Mouse (Mus musculus) lung, embryonic 15.5 days (tissue): ENCODE data around the gene Acbd4. TPM values are rescaled to one million over a fixed set of nuclear protein-coding genes. Genes with fewer than 3 reads are reported as not detected.

ENCODE experiments used
- ATAC-seq: fragments of 200-750 bp; cut with Nextera tagmentation; 2 replicates; pipeline ENCODE4 v1.8.0; 2017; ENCODE audit warnings: moderate number of reproducible peaks, borderline replicate concordance; ENCODE audit not compliant: low FRiP score, low TSS enrichment; ENCODE audit errors: extremely low read depth
- H3K27ac ChIP-seq: fragments of 300-500 bp; sonication (generic); 2 replicates; pipeline ENCODE4 v1.5.1; 2015; ENCODE audit warnings: moderate library complexity, mild to moderate bottlenecking, inconsistent platforms
- H3K27me3 ChIP-seq: fragments of 300-500 bp; sonication (generic); 2 replicates; pipeline ENCODE4 v1.6.1; 2015; ENCODE audit warnings: inconsistent platforms
- H3K36me3 ChIP-seq: fragments of 300-500 bp; sonication (generic); 2 replicates; pipeline ENCODE4 v1.6.1; 2015; ENCODE audit warnings: inconsistent platforms
- H3K4me1 ChIP-seq: fragments of 300-500 bp; sonication (generic); 2 replicates; pipeline ENCODE4 v1.6.1; 2015; ENCODE audit warnings: inconsistent platforms
- H3K4me2 ChIP-seq: fragments of 300-500 bp; sonication (generic); 2 replicates; pipeline ENCODE4 v1.6.1; 2015; ENCODE audit warnings: inconsistent platforms, mild to moderate bottlenecking, moderate library complexity
- H3K4me3 ChIP-seq: fragments of 300-500 bp; sonication (generic); 2 replicates; pipeline ENCODE4 v1.5.1; 2015; ENCODE audit warnings: mild to moderate bottlenecking, inconsistent platforms
- H3K9ac ChIP-seq: fragments of 300-500 bp; sonication (generic); 2 replicates; pipeline ENCODE4 v1.6.1; 2015; ENCODE audit warnings: inconsistent platforms
- H3K9me3 ChIP-seq: fragments of 300-500 bp; sonication (generic); 2 replicates; pipeline ENCODE4 v1.6.1; 2016; ENCODE audit warnings: inconsistent platforms
- WGBS: fragments of 180-500 bp; shearing (Covaris S2); methylation state at CpG from one replicate; pipeline ENCODE4 v1.1.7; 2015; 5-methylcytosine and 5-hydroxymethylcytosine counted together
- polyA plus RNA-seq: library from polyadenylated mRNA; unstranded; fragments of >200 nt; fragmentation: Nextera tagmentation; extraction: Ambion mirVana; gene quantifications from 2 replicates; pipeline ENCODE4 v1.2.1, GENCODE M21; 2015

Gene Acbd4
- polyA plus RNA-seq, 1 experiment from 2014 or later = 15.7 TPM

DNA sequence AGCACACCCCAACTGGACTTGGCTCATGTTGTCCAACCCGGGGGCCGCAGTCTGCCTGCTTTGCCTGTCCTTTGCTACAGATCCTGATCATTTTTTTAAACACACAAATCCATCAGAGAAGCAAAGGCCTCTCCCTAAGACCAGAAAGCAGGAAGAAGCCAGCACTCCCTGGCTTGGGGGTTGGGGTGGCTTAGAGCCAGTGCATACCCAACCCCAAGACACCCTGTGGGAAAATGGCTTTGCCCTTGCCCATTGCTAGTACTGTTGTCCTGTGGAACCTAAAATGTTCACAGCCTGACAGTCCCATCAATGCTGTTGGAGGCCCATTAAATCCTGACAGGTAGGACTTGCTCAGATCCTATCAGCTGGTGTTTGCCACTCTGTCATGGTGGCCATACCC is 31.8 kb upstream of the Acbd4 start:
- H3K4me1 ChIP-seq = peaks cover 22% of the 10 kb centered on the region
- 88% methylated on average over 2 of the region's 2 CpGs for WGBS

DNA sequence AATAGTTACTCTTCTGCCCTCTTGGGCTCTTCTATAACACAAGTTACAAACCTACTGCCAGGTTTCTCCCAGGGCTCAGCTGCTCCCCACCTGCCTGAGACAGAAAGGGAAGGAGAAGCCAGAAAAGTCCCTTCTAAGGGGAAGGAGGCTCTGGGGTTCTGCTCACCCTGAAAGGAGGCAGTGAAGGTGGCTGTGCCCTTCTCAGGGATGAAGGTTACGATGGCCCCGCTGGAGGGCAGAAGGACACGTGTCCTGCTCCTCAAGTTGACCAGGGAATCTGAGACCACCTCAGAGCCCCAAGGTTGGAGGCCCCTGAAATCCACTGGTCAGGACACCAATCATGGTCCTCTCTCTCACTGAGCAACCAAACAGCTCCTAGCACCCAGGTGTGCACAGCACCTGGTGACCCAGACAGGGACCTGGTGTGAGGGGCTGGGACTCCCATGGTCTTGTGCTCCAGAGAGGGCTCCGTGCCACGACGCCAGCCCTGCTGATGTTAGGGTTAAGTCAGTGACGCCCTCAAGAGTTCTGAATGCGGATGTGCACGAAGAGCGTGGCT is 31.1 kb upstream of the Acbd4 start:
- H3K36me3 ChIP-seq = peaks cover 32% of the 10 kb centered on the region
- 92% methylated on average over 10 of the region's 10 CpGs for WGBS
- H3K27me3 ChIP-seq = no peaks in the 10 kb centered on the region

More for the DNA sequence above, 31.8 kb upstream of the Acbd4 start:
- Histone ChIP-seq H3K27me3 (no peaks in the 10 kb centered on the region), H3K36me3 (peaks cover 36% of the 10 kb centered on the region), H3K9me3 (no peaks in the 10 kb centered on the region), H3K9ac (no peak overlapping the region), H3K4me3 (no peak overlapping the region), H3K27ac (no peak overlapping the region), H3K4me2 (no peak overlapping the region)
- no peak for ATAC-seq

DNA sequence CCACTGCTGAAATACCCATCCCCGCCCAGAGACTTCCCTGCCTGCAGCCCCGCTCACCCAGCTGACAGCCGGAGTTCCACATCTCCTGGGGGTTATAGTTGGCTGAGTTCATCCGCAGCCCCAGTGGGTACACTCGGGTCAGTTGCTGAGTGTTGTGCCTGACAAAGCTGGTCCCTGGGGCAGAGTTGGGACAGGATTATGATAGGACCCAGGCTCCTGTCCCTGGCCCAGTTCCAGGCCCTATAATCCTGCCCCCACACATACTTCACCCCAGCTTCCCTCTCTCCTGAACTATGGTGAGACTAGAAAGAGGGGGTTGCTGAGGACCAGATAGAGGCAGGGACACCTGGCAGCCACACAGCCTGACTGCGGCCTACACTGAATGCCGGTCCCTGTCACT is 27.8 kb upstream of the Acbd4 start:
- Histone ChIP-seq H3K4me1 (peaks cover 12% of the 10 kb centered on the region), H3K27me3 (no peaks in the 10 kb centered on the region), H3K4me3 (no peak overlapping the region), H3K9me3 (no peaks in the 10 kb centered on the region), H3K4me2 (no peak overlapping the region), H3K27ac (no peak overlapping the region), H3K9ac (no peak overlapping the region), H3K36me3 (peaks cover 7% of the 10 kb centered on the region)
- no peak for ATAC-seq
- 82% methylated on average over 7 of the region's 7 CpGs for WGBS

More for the DNA sequence above, 31.1 kb upstream of the Acbd4 start:
- Histone ChIP-seq H3K4me1 (peaks cover 28% of the 10 kb centered on the region), H3K9ac (no peak overlapping the region), H3K9me3 (no peaks in the 10 kb centered on the region), H3K4me3 (no peak overlapping the region), H3K27ac (no peak overlapping the region), H3K4me2 (no peak overlapping the region)
- no peak for ATAC-seq

DNA sequence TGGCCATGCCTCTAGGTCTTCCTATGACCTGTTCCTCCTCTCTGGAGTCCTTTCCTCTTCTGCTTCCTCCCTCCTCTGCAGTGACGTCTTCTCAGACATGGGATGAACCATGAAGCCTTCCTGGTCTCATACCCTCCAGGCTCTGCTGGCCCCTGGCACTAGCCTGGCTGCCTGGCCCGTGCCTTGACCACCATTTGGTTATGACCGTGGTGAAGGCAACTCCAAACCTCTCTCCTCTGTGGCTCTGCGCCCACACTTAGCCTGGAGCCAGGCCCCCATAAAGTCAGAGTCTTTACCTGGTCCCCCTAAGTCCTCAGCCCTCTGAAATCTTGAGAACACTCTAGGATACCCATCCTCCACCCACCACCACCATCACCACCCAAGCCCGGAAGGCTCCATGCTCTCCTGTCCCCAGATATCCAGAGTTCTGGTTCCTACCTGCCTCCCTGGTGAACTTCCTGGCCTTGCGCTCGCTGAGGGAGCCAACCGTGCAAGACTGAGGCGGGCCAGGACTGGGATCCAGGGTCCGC is 27.3 kb upstream of the Acbd4 start:
- WGBS = 53% methylated on average over 10 of the region's 10 CpGs

DNA sequence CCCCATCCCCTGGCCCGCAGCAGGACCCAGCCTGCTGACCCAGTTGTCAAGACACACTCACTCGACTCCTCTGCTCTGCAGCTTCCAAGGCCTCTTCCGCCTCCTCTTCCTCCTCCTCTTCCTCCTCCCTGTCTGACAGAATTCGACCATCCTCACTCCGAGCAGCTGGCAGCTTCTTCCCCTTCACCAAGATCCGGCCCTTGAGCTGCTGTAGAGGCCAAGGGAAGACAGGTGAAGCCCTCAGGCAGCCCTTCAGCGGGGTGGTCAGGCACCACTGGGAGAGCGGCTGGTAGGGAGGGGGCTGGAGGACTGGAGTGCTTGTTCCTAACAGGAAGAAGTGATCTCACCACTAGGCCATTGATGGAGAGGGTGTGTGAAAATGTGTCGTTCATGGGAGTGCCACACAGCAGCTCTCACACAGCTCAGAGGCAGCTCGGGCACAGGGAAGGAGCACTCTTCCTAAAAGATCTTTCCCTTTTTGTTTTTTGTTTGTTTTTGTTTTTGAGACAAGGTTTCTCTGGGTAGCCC is 26.6 kb upstream of the Acbd4 start:
- peak overlapping the region; percentile 26; the same call in 1 of the 2 replicates for H3K4me2 ChIP-seq
- H3K27me3 ChIP-seq = peaks cover 9% of the 10 kb centered on the region
- no peaks in the 10 kb centered on the region for H3K36me3 ChIP-seq
- no peaks in the 10 kb centered on the region for H3K9me3 ChIP-seq
- 13% methylated on average over 10 of the region's 10 CpGs for WGBS
- no peak overlapping the region for H3K4me3 ChIP-seq
- H3K27ac ChIP-seq = 0 out of 2 replicates have a peak overlapping the region, but pooled peaks have one; percentile 19
- H3K4me1 ChIP-seq = peaks cover 12% of the 10 kb centered on the region
- H3K9ac ChIP-seq = no peak overlapping the region
- ATAC-seq = no peak

More for the DNA sequence above, 27.3 kb upstream of the Acbd4 start:
- Histone ChIP-seq H3K9ac (no peak overlapping the region), H3K36me3 (peaks cover 2% of the 10 kb centered on the region; the same call in 1 of the 2 replicates), H3K4me1 (peaks cover 12% of the 10 kb centered on the region), H3K27me3 (peaks cover 2% of the 10 kb centered on the region), H3K9me3 (no peaks in the 10 kb centered on the region), H3K4me3 (no peak overlapping the region), H3K4me2 (peak overlapping the region; percentile 26; the same call in 1 of the 2 replicates), H3K27ac (no peak overlapping the region)
- no peak for ATAC-seq

DNA sequence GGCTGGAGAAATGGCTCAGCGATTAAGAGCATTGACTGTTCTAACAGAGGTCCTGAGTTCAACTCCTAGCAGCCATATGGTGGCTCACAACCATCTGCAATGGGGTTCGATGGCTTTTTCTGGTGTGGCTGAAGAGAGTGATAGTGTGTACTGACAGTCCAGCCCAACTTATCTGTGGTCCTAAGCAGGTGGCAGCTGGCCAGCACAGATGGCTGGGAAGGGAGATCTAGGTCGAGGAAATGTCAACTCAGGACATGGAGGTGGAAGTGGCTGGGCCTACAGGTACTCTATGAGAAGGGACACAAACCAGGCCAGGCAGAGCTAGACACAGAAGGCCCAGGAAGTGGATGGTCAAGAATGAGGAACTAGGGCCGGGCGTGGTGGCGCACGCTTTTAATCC is 25.5 kb upstream of the Acbd4 start:
- H3K4me1 ChIP-seq = peaks cover 23% of the 10 kb centered on the region
- H3K9ac ChIP-seq = no peak overlapping the region
- H3K4me3 ChIP-seq = no peak overlapping the region
- no peak overlapping the region for H3K27ac ChIP-seq
- no peak for ATAC-seq
- no peaks in the 10 kb centered on the region for H3K36me3 ChIP-seq
- H3K4me2 ChIP-seq = no peak overlapping the region
- no peaks in the 10 kb centered on the region for H3K9me3 ChIP-seq
- WGBS = 84% methylated on average over 7 of the region's 7 CpGs
- H3K27me3 ChIP-seq = peaks cover 20% of the 10 kb centered on the region

DNA sequence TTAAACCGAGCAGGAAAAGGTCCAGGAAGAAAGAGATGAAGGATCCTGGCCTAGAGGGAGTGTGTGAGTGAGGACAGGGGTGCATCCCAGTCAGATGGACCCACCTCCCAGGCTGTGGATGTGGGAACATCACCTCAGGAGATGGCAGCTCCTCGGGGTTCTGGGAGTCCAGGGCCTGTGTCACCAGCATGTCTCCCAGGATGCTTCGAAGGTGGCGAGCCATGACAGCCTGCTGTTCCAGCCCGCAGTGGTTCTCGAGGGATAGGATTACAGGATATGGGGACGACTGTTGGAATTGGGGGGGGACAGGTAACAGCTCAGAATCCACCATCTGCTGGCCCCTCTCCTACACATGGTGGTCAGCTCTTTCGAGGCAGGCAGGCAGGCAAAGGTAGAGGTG is 24.9 kb upstream of the Acbd4 start:
- ATAC-seq = no peak
- Histone ChIP-seq H3K9me3 (no peaks in the 10 kb centered on the region), H3K4me3 (no peak overlapping the region), H3K36me3 (no peaks in the 10 kb centered on the region), H3K4me2 (no peak overlapping the region), H3K9ac (no peak overlapping the region), H3K27me3 (peaks cover 26% of the 10 kb centered on the region), H3K27ac (no peak overlapping the region), H3K4me1 (peaks cover 23% of the 10 kb centered on the region)
- WGBS = 79% methylated on average over 8 of the region's 8 CpGs

DNA sequence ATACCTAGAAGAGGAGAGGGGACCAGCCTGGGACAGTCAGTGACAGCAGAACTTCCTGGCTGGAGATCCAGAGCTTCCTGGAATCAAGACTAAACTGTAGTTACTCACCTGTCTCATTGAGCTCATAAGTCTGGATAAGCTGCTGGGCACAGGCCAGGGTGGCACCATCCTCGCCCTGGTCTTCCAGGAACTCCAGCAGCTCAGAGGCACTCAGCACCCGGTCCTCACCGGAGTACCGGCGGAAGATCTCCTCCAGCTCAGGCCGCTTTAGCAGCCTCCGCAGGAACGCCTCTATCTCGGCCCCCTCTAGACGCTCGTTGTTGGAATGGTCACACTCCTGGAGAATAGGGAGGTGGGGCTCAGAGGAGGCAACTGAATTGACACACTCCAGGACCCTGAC is 23.4 kb upstream of the Acbd4 start:
- no peak overlapping the region for H3K4me3 ChIP-seq
- no peak overlapping the region for H3K27ac ChIP-seq
- H3K36me3 ChIP-seq = no peaks in the 10 kb centered on the region
- no peak for ATAC-seq
- H3K9me3 ChIP-seq = no peaks in the 10 kb centered on the region
- peaks cover 23% of the 10 kb centered on the region for H3K4me1 ChIP-seq
- H3K9ac ChIP-seq = no peak overlapping the region
- H3K27me3 ChIP-seq = peaks cover 33% of the 10 kb centered on the region
- H3K4me2 ChIP-seq = no peak overlapping the region
- WGBS = 70% methylated on average over 11 of the region's 11 CpGs

DNA sequence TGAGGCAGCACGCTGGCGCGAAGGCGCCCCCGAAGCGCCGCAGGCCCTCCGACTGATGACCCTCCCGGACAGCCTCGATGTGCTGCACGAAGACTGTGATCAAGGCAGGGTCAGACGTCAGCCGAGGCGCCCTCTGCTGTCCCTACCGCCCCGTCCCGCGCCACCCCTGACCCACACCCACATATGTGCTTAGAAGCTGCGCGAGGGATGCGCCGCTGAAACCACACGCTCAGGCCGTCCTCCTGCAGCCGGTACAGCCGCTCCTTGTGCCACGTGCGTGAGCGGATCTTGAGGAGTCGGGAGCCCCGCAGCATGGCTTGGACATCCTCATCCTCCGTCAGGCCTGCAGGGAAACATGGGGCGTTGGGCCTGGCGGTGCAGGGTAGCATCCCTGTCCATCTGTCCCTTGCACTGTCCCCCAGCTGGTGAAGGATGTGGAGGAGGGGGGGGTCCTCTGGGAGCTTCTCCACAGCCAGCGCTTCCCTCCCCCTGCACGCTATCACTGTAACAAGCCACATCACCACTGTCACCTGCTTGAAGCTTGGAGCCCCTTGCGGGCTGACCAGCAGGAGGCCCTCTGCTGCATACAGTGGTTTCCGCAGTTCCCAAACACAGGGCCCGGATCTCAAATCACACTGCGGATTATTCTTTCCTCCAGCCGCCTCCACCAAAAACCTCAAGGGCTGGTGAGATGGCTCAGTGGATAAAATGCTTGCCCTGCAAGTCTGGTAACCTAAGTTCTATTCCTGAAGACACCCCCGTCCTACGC is 21.0 kb upstream of the Acbd4 start:
- WGBS = 5% methylated on average over 43 of the region's 43 CpGs
- Histone ChIP-seq H3K9me3 (no peaks in the 10 kb centered on the region), H3K4me1 (peaks cover 10% of the 10 kb centered on the region), H3K4me2 (peak overlapping the region; percentile 55), H3K36me3 (no peaks in the 10 kb centered on the region), H3K4me3 (peak overlapping the region; percentile 32), H3K27ac (no peak overlapping the region), H3K9ac (no peak overlapping the region), H3K27me3 (peaks cover 33% of the 10 kb centered on the region)
- ATAC-seq = peak; percentile 27; the same call in 1 of the 2 replicates

DNA sequence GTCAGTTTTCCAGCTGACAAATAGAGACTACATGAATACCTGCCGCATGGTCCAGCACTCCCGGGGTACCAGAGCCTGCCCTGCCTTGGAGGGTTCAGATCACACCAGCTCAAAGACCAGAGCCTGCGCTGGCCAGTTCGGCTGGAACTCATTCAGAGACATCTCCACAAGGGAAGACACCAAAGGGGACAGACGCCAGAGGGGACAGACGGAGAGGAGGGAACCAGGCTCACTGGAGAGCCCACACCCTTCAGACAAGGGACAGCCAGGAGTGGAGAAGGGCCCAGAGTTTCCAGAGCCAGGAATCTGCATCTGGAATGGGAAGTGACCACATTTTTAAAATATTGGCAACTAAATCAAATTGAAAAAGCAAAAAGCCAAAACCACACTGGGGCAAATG is 19.9 kb upstream of the Acbd4 start:
- Histone ChIP-seq H3K36me3 (no peaks in the 10 kb centered on the region), H3K4me1 (peaks cover 10% of the 10 kb centered on the region), H3K4me2 (no peak overlapping the region), H3K4me3 (no peak overlapping the region), H3K27me3 (peaks cover 33% of the 10 kb centered on the region), H3K9ac (no peak overlapping the region), H3K9me3 (no peaks in the 10 kb centered on the region), H3K27ac (no peak overlapping the region)
- no peak for ATAC-seq
- 62% methylated on average over 6 of the region's 6 CpGs for WGBS

DNA sequence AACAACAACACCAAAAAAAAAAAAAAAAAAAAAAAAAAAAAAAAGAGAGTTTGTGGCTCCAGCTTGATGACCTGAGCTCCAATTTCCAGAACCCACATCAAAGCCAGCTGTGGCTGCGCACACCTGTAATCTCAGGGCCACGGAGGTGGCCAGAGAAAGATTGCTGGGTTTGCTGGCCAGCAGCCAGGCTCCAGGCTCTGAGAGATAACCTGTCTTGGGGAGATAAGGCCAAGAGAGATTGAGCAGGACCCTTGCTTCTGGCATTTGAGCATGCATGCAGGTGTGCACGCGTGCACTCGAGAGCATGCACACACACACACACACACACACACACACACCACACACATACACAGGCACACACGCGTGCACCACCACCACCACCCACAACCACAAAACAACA is 8.2 kb upstream of the Acbd4 start:
- Histone ChIP-seq H3K4me2 (no peak overlapping the region), H3K9ac (no peak overlapping the region), H3K27ac (no peak overlapping the region), H3K36me3 (no peaks in the 10 kb centered on the region), H3K9me3 (no peaks in the 10 kb centered on the region), H3K4me1 (peaks cover 23% of the 10 kb centered on the region), H3K27me3 (no peaks in the 10 kb centered on the region), H3K4me3 (no peak overlapping the region)
- 73% methylated on average over 7 of the region's 7 CpGs for WGBS
- no peak for ATAC-seq
